Mouse (Mus musculus): Measurements from ENCODE around the gene Krtap10-4.
"Not testable (repeated sequence)": the region's sequence is repeated elsewhere in the genome, so short reads cannot be mapped to it uniquely, and the experiment has no call there.

The Krtap10-4 gene

DNA sequence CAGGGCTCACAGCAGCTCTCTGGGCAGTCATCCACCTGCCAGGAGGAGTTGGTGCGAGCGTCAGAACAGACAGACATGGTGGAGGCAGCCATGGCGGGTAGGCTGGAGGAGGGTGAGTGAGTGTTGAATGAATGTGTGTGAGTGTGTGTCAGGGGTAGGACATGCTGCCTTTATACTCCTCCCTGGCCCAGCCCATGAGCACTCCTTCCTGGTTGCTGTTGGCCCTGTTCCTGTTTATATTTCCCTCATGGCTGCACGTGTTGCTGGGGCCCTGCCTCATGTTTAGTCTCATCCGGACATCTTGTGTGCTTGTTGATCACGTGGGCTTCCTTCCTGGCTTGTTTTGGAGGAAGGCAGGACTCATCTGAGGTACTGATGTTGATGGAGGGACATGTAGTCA, at the start of gene Krtap10-4:
Gene Krtap10-4 (minus strand): TSS at position 145 of the 400 bp plus-strand sequence.
- DNase-seq (ENCODE audit: low spot score in 2 of 2) = no peak

DNA sequence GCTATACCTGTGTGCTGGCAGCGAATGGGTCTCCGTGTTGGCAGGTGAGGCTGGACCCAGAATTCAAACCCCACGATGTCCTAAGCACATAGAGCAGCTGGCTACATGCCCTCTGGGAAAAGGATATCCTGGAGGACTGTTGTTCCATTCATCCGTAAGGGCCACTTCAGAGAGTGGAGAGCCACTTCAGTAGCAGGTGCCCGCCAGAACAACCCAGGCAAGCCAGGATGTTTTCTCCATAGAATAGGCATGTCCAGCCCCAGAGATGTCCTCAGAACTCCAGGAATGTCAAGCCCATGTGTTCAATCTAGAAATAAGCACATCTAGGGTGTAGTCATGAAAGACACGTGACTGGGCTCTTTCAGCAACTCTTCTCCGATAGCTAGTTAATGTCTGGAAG, 42.8 kb upstream of the Krtap10-4 start:
- no peak for DNase-seq (ENCODE audit: low spot score in 2 of 2)

DNA sequence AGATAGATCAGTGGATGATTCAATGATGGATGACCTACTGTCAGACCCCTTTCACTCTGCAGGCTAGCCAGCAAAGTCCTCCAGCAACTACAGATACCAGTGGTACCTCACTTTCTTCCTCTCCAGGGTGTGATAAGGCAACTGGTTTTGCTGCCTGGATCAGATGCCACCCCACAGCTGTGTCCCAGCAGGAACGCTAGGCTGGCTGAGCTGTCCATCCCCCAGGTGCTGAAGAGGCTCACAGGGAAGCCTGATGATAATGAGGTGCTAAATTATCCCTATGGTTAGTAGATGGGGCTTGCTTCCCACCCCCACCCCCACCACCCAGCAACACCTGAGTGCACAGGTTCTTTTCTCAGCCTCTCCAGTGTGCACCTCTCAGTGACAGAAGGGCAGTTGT, 40.7 kb upstream of the Krtap10-4 start:
- no peak for DNase-seq (ENCODE audit: low spot score in 2 of 2)

DNA sequence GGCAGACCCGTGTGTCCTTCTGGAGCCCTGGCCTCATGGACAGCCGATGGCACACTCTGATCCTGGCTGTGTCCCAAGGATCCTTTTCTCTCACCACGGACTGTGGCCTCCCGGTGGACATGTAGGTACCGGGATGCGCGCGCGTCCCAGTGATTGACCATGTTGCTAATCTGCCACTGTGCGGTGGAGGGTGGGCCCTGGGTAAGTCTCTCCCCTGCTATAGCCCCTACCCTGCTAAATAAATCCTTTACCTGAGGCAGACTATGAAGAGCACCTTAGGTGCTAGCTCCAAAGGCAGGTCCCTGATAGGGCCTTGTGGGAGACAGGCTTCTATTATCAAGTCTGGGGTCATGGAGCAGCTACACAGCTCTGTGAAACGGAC, 37.9 kb upstream of the Krtap10-4 start:
- no peak for DNase-seq (ENCODE audit: low spot score in 2 of 2)

DNA sequence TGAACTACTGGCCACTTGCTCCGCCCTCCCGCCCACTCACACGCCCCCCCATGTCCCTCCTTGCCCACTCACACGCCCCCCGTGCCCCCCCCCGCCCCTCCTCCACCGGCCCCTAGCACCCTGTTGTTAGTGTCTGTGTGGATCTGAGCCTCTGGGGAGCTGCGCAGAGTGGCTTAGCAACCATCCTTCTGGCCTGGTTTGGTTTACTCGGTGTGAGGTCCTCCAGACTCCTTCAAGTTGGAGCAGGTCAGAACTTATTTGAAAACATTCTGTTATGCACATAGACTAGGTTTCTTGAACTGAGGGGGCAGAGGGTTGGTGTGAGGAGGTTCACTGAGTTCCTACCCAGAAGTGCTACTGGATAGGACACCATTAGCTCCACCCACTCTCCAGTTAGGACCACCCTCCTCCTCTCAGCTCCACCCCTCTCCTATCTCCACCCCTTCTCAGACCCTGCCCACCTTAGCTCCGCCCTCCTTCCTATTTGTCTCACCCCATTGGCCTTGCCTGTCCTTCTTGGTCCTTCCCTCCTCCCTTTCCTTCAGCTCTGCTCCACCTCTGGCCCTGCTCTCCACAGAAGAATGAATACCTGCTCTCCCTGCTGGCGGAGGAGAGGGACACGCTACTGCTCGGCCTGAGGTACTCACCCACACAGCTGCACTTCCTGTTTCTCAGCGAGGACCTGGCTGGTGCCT, 37.3 kb upstream of the Krtap10-4 start:
- DNase-seq (ENCODE audit: low spot score in 2 of 2) = peak; percentile 75 to 80

DNA sequence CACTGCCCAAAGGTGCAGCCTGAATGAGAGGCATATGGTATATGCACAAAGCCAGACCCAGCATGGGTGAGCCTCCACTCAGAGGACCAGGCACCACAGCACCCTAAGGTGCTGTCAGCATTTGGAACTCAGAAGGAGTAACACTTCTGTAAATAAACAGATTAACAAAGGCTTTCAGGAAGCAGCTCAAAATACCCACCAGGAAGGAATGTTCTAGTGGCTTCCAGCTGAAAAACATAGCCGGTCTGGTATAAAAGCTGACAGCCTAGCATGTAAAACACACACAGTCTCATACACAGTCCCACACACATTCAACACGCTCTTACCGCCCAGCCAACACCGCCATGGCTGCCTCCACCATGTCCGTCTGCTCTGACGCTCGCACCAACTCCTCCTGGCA, 34.8 kb upstream of the Krtap10-4 start, which contains the start of gene Gm3285:
Gene Gm3285 (plus strand): TSS at position 301 of the 400 bp plus-strand sequence.
- no peak for DNase-seq (ENCODE audit: low spot score in 2 of 2)

DNA sequence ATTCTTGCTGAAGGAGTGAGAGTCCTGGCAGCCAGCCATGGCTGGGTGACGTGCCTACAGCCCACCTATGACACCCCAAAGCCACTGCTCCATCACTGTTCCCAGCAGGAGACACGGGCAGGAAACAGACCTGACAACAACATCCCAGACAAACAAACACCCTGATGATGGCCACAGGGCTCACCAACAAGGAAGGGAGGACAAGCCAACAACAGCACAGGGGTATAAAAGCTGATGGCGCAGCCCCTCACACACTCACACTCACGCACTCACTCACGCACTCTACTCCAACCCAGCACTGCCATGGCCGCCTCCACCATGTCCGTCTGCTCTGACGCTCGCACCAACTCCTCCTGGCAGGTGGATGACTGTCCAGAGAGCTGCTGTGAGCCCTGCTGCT, 25.7 kb upstream of the Krtap10-4 start, which contains the start of gene Gm10318:
Gene Gm10318 (plus strand): TSS at position 301 of the 400 bp plus-strand sequence.
- no peak for DNase-seq (ENCODE audit: low spot score in 2 of 2)

DNA sequence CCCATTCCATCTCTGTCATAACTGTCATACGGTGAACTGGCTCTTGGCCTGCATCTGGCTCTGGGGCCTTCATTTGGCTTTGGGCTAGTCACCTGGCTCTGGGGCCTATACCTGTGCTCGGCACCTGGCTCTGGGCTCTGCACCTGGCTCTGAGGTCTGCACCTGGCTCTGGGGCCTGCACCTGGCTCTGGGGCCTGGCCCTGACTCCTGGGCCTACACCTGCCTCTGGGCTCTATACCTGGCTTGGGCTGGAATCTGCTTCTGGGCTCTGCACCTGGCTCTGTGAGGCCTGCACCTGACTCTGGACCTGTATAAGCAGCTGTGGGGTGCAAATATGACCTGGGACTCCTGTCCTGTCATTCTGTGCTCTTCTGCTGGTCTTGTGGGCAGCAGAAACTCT, 20.6 kb upstream of the Krtap10-4 start:
- no peak for DNase-seq (ENCODE audit: low spot score in 2 of 2)

DNA sequence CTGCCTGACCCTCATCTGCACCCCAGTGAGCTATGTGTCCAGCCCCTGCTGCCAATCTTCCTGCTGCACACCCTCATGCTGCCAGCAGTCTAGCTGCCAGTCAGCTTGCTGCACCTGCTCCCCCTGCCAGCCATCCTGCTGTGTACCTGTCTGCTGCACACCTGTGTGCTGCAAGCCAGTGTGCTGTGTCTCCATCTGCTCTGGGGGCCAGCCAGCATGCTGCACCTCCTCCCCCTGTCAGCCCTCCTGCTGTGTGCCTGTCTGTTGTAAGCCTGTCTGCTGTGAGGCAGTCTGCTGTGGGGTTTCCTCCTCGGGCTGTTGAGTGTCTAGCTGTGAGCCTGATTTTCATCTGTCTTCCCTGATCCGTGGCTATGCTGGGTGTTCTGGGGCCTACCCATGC, 20.1 kb upstream of the Krtap10-4 start:
- no peak for DNase-seq (ENCODE audit: low spot score in 2 of 2)

DNA sequence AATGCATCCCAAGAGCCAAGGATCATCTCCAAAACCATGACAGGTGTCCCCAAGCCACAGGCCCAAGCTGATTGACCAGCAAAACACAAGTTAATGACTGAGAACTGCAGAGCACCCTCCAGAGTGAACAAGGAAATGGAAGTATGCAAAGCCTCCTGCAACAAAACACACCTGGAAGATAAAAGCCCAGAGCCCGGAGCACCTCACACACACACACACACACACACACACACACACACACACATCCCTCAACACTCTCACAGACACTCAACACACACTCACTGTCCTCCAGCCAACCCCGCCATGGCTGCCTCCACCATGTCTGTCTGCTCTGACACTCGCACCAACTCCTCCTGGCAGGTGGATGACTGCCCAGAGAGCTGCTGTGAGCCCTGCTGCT, 19.6 kb upstream of the Krtap10-4 start, which contains the start of gene Gm36176:
Gene Gm36176 (plus strand): TSS at position 301 of the 400 bp plus-strand sequence.
- no peak for DNase-seq (ENCODE audit: low spot score in 2 of 2)

DNA sequence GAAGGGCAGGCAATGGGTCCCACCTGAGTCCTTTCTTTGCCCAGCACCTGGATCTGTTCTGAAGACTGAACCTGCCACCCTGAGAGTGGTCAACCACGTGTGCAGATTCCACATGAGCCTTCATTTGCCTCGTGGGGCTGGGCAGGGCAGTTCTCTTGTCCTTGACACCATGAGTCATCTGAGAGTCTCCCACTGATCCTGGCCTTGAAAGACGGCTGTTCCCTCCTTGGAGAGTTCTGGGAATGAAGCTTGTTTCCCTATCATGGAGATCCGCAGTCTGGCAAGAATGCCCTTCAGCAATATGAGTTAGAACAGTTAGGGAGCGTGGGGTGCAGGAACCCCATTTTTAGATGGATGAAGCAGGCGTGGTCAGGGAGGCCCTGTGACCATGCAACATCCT, 12.1 kb upstream of the Krtap10-4 start:
- no peak for DNase-seq (ENCODE audit: low spot score in 2 of 2)

DNA sequence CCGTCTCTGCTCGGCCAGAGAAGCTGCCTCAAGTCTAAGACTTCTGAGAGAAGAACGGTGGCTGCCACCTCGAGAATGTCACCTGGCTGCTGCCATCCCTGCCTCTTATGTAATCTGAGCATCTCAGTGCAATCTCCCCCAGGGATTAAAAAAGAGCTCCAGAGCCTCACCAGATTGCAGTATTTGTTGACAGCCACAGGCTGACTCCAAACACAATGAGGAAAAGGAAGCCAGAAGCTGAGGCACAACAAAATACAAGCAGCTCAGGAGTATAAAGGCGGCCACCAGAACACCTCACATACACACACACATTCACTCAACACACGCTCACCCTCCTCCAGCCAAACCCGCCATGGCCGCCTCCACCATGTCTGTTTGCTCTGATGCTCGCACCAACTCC, 8.8 kb upstream of the Krtap10-4 start, which contains the start of gene Krtap10-10:
Gene Krtap10-10 (plus strand): TSS at position 301 of the 400 bp plus-strand sequence.
- no peak for DNase-seq (ENCODE audit: low spot score in 2 of 2)

DNA sequence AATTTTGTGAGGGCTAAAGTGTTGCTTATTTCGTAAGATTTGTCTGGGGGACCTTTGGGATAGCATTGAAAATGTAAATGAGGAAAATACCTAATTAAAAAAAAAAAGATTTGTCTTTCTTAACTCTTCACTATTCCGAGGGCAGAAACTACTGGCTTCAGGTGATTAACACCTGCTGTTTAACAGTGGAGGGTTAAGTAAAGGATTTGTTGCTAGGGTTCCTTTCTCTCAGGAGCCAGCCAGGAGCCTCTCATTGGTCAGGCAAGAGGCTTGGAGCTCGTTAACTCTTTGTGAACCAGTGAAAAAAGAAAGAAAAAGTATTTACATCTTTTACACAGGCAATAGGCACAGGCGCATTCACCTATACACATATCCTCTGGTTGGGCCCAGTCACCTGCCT, 7.7 kb downstream of the Krtap10-4 start:
- DNase-seq (ENCODE audit: low spot score in 2 of 2) = no peak

DNA sequence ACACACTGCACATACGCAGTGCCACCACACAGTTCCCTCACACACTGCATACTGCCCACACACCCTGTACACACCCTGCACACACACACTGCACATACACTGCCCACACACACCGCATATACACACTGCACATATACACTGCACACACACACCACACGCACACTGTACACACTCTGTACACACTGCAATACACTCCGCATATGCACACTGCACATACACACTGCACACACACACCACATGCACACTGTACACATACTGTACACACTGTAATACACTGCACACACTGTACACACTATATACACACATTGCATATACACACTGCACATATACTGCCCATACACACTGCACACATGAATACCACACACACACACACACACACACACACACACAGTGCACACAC, 8.4 kb downstream of the Krtap10-4 start:
- DNase-seq (ENCODE audit: low spot score in 2 of 2) = no peak

DNA sequence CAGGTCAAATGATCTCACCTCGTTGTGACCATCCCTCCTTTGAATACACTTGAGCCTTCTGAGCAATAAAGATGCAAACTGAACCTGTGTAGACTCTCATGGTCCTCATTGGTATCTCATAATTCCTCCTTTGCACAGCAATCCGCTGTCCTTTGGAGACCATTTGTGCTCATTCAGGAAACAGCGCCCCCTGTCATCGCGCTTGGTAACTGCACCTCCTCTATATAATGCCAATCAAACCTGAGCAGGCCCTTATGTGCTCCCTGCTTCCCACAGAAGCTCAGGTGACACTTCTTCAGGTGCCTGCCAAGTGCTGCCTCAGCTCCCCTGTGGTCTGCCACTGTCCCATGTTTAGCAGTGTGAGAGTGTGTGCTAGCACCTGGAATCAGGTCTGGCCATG, 11.4 kb downstream of the Krtap10-4 start:
- no peak for DNase-seq (ENCODE audit: low spot score in 2 of 2)

DNA sequence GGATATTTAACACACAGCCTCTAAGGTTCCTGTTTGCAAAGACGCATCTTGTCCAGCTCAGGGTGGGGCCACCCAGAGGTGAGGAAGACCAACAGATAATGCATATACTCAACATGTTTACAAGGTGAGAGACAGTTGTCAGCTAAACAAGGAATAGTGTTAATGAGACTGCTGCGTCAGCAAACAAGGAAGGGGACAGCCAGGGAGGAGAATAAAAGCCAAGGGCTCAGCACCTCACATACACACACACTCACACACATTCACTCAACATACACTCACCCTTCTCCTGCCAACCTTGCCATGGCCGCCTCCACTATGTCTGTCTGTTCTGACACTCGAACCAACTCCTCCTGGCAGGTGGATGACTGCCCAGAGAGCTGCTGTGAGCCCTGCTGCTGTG, 12.5 kb downstream of the Krtap10-4 start, which contains the start of gene Gm2696:
Gene Gm2696 (plus strand): TSS at position 301 of the 400 bp plus-strand sequence.
- DNase-seq (ENCODE audit: low spot score in 2 of 2) = no peak

DNA sequence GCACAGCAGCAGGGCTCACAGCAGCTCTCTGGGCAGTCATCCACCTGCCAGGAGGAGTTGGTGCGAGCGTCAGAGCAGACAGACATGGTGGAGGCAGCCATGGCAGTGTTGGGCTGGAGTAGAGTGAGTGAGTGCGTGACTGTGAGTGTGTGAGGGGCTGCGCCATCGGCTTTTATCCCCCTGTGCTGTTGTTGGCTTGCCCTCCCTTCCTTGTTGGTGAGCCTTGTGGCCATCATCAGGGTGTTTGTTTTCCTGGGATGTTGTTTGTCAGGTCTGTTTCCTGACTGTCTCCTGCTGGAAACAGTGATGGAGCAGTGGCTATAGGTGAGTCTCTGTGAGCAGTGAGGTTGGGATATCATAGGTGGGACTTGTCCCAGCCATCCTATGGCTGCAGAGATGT, 15.2 kb downstream of the Krtap10-4 start, which contains the start of gene Gm9507:
Gene Gm9507 (minus strand): TSS at position 101 of the 400 bp plus-strand sequence.
- no peak for DNase-seq (ENCODE audit: low spot score in 2 of 2)

DNA sequence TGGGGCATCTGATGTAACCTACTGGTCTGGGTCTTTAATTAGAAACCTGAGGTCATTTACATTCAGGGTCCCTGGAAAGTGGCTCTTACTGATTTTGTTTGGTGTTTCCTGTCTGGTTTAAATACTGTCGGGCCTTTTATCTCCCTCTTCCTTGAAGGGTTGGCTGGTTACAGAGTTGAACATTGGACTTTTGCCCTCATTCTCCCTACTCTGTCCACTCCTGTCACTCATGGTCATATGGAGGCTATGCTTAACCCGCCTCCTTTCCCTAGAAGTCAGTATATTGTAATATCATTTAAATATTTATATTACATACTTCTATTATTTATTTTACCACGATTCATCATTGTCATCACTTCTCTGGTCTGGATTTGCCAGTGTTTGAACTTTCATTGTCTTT, 22.8 kb downstream of the Krtap10-4 start:
- DNase-seq (ENCODE audit: low spot score in 2 of 2) = no peak

DNA sequence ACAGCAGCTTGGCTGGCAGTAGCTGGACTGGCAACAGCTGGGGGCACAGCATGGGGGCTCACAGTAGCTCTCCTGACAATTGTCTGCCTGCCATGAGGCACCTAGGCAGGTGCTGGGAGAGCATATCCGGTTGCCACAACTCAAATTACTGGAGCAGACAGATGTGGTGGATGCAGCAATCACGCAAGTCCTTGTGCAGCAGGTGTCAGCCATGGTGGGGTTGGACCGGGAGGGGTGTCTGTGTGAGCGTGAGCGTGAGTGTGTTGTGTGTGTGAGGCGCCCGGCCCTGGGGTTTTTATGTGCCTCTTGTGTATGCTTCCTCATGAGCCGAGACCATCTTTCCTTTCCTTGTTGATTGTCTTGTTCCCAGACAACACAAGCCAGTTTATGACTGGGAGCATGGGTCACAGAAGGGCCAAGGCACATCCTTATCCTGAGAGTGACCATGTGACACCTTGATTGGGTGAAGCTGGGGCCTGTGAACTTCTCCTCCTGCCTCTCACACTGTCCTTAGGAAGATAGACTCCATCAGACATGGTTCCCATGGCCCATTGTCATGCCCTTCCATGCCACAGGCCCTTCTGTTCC, 27.9 kb downstream of the Krtap10-4 start, which contains the start of gene Gm19668:
Gene Gm19668 (minus strand): TSS at position 213 of the 588 bp plus-strand sequence.
- no peak for DNase-seq (ENCODE audit: low spot score in 2 of 2)

DNA sequence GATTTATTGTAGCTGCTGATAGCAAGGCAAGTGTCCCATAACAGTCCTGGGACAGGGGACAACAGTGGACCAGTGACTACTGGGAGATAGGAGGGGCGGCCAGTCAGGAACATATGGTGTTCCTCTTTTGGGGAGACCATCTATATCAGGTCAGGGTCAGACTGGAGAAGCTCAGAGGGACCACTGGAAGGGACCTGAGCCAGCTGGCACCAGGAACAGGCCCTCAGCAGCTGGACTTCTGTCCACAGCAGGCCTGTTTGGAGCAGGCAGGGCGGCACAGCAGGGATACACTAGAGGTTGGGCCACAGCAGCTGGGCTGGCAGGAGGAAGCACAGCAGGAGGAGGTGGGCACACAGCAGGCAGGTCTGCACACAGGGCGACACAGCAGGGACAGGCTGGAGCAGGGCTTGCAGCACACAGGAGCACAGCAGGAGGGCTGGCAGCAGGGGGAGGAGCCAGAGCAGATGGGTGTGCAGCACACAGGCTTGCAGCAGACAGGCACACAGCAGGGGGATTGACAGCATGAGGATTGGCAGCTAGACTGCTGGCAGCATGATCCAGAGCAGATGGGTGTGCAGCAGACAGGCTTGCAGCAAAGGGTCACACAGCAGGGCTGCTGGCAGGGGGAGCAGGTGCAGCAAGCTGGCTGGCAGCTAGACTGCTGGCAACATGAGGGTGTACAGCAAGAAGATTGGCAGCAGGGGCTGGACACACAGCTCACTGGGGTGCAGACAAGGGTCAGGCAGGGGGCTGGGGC, 28.6 kb downstream of the Krtap10-4 start:
- DNase-seq (ENCODE audit: low spot score in 2 of 2) = not testable (repeated sequence)

DNA sequence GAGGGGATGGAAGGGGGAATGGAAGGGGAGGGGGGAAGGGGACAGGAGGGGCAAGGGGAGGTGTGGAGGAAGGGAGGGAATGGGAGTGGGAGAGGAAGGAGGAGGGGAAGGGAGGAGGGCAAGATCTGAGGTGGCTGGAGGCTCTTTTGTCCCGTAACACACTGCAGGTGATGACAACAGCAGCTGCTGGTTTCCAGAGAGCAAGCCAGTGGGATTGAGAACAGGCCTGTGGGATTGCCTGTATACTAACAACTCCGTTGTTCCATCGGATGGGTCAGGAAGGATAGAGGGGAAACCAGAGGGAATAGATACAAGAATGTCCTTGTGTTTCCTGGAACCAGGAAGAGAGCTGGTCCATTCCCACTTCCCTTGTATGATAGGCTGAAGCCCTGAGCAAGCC, 29.2 kb downstream of the Krtap10-4 start:
- DNase-seq (ENCODE audit: low spot score in 2 of 2) = no peak

DNA sequence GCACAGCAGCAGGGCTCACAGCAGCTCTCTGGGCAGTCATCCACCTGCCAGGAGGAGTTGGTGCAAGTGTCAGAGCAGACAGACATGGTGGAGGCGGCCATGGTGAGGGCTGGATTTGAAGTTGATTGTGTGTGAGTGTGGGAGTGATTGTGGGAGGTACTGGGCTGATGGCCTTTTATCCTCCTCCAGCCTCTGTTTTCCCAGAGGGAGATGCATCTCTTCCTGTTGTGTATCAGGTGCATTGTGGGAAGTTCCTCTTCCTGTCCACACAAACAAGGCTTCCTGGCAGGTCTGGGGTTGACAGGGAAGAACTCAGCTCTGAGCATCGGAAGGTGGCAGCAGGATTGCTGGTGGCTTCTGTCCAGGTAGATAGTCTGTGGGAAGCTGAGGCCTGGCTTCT, 31.9 kb downstream of the Krtap10-4 start, which contains the start of gene Gm9639:
Gene Gm9639 (minus strand): TSS at position 101 of the 400 bp plus-strand sequence.
- no peak for DNase-seq (ENCODE audit: low spot score in 2 of 2)

Measured in urinary bladder, postnatal 36 days (tissue).